Mouse (Mus musculus): ENCODE results near the gene Osr1. TPM values are rescaled to one million over a fixed set of nuclear protein-coding genes. Genes with fewer than 3 reads are reported as not detected.
A peak's percentile ranks its signal among the peaks of the same experiment; 100 is the strongest.

Gene Osr1
- polyA plus RNA-seq, 1 experiment, result 2.2 TPM

GRCm38 (mm10) chr12:9577610-9578009, 7.7 kb downstream of the Osr1 start:
- Histone ChIP-seq H3K27me3 (ENCODE audit: control insufficient read depth, insufficient read depth, insufficient read length) (no peaks in the 10 kb centered on the region), H3K79me2 (ENCODE audit: control insufficient read depth, insufficient read depth) (no peaks in the 10 kb centered on the region), H3K4me3 (ENCODE audit: insufficient read depth, poor library complexity, severe bottlenecking) (no peak overlapping the region), H3ac (ENCODE audit: control insufficient read depth, insufficient read length, low read depth) (no peak overlapping the region), H3K36me3 (ENCODE audit: control insufficient read depth, insufficient read depth) (no peaks in the 10 kb centered on the region), H3K79me3 (ENCODE audit: low read depth) (no peaks in the 10 kb centered on the region)
- no peak for TF ChIP-seq CTCF (IDR thresholded peaks at IDR 0.05; ENCODE audit: control insufficient read depth, insufficient read depth, insufficient read length)
- no peak for TF ChIP-seq MAX (IDR thresholded peaks at IDR 0.05)
- no peak for TF ChIP-seq MYOG (IDR thresholded peaks at IDR 0.05; ENCODE audit: control insufficient read depth, extremely low read depth, insufficient read length)
- no peak for TF ChIP-seq USF1 (IDR thresholded peaks at IDR 0.05; ENCODE audit: low read depth)
- TF ChIP-seq MYOD1 (IDR thresholded peaks at IDR 0.05; ENCODE audit: control insufficient read depth, insufficient read length, low read depth), result no peak
- TF ChIP-seq FOSL1 (IDR thresholded peaks at IDR 0.05; ENCODE audit: insufficient read depth, low read length, poor library complexity, severe bottlenecking), result no peak
- no peak for TF ChIP-seq CEBPB (IDR thresholded peaks at IDR 0.05; ENCODE audit: low read depth)

DNA sequence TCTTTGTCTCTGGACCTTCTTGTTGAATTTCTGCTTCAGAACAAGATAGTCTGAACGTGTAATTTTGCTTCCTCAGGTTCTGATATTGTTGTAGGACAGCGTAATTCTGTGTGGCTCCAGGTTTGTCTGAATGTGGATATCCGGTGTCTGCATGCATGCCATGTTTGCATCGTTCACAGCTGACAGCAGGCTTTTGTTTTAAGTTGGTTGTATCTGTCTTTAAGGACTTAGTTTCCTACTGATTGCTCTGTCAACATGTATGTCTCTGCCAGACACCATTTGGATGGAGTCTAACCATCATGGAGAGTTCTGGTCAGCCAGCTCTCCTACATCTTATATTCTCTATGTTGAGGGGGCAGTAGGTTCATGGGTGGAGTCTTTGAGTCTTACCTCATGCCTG, 8.7 kb downstream of the Osr1 start:
- no peaks in the 10 kb centered on the region for H3K79me3 ChIP-seq (ENCODE audit: low read depth)
- no peak overlapping the region for H3K4me3 ChIP-seq (ENCODE audit: insufficient read depth, poor library complexity, severe bottlenecking)
- no peak overlapping the region for H3ac ChIP-seq (ENCODE audit: control insufficient read depth, insufficient read length, low read depth)
- H3K27me3 ChIP-seq (ENCODE audit: control insufficient read depth, insufficient read depth, insufficient read length), result no peaks in the 10 kb centered on the region
- H3K79me2 ChIP-seq (ENCODE audit: control insufficient read depth, insufficient read depth), result no peaks in the 10 kb centered on the region
- no peaks in the 10 kb centered on the region for H3K36me3 ChIP-seq (ENCODE audit: control insufficient read depth, insufficient read depth)
- no peak for TF ChIP-seq MYOG (IDR thresholded peaks at IDR 0.05; ENCODE audit: control insufficient read depth, extremely low read depth, insufficient read length)
- no peak for TF ChIP-seq CEBPB (IDR thresholded peaks at IDR 0.05; ENCODE audit: low read depth)
- TF ChIP-seq CTCF (IDR thresholded peaks at IDR 0.05; ENCODE audit: control insufficient read depth, insufficient read depth, insufficient read length), result no peak
- TF ChIP-seq MYOD1 (IDR thresholded peaks at IDR 0.05; ENCODE audit: control insufficient read depth, insufficient read length, low read depth), result no peak
- no peak for TF ChIP-seq MAX (IDR thresholded peaks at IDR 0.05)
- no peak for TF ChIP-seq USF1 (IDR thresholded peaks at IDR 0.05; ENCODE audit: low read depth)
- no peak for TF ChIP-seq FOSL1 (IDR thresholded peaks at IDR 0.05; ENCODE audit: insufficient read depth, low read length, poor library complexity, severe bottlenecking)

- Histone ChIP-seq H3K36me3 (ENCODE audit: control insufficient read depth, insufficient read depth) (no peaks in the 10 kb centered on the region), H3K4me3 (ENCODE audit: insufficient read depth, poor library complexity, severe bottlenecking) (no peak overlapping the region), H3K79me2 (ENCODE audit: control insufficient read depth, insufficient read depth) (no peaks in the 10 kb centered on the region), H3ac (ENCODE audit: control insufficient read depth, insufficient read length, low read depth) (no peak overlapping the region), H3K27me3 (ENCODE audit: control insufficient read depth, insufficient read depth, insufficient read length) (no peaks in the 10 kb centered on the region), H3K79me3 (ENCODE audit: low read depth) (no peaks in the 10 kb centered on the region)
- TF ChIP-seq MYOD1 (IDR thresholded peaks at IDR 0.05; ENCODE audit: control insufficient read depth, insufficient read length, low read depth), result no peak
- TF ChIP-seq CTCF (IDR thresholded peaks at IDR 0.05; ENCODE audit: control insufficient read depth, insufficient read depth, insufficient read length), result no peak
Measured at GRCm38 (mm10) chr12:9579301-9580030, 9.6 kb downstream of the Osr1 start.

- no peak overlapping the region for H3K4me3 ChIP-seq (ENCODE audit: insufficient read depth, poor library complexity, severe bottlenecking)
- TF ChIP-seq CTCF (IDR thresholded peaks at IDR 0.05; ENCODE audit: control insufficient read depth, insufficient read depth, insufficient read length) (no peak), CEBPB (IDR thresholded peaks at IDR 0.05; ENCODE audit: low read depth) (no peak), MAX (IDR thresholded peaks at IDR 0.05) (no peak), FOSL1 (IDR thresholded peaks at IDR 0.05; ENCODE audit: insufficient read depth, low read length, poor library complexity, severe bottlenecking) (no peak), MYOD1 (IDR thresholded peaks at IDR 0.05; ENCODE audit: control insufficient read depth, insufficient read length, low read depth) (no peak)
- H3K36me3 ChIP-seq (ENCODE audit: control insufficient read depth, insufficient read depth), result no peaks in the 10 kb centered on the region
- peak overlapping the region; percentile 26 for H3ac ChIP-seq (ENCODE audit: control insufficient read depth, insufficient read length, low read depth)
- no peaks in the 10 kb centered on the region for H3K27me3 ChIP-seq (ENCODE audit: control insufficient read depth, insufficient read depth, insufficient read length)
- H3K79me3 ChIP-seq (ENCODE audit: low read depth), result no peaks in the 10 kb centered on the region
- no peaks in the 10 kb centered on the region for H3K79me2 ChIP-seq (ENCODE audit: control insufficient read depth, insufficient read depth)
Measured at GRCm38 (mm10) chr12:9580041-9580905, 10.4 kb downstream of the Osr1 start.

DNA sequence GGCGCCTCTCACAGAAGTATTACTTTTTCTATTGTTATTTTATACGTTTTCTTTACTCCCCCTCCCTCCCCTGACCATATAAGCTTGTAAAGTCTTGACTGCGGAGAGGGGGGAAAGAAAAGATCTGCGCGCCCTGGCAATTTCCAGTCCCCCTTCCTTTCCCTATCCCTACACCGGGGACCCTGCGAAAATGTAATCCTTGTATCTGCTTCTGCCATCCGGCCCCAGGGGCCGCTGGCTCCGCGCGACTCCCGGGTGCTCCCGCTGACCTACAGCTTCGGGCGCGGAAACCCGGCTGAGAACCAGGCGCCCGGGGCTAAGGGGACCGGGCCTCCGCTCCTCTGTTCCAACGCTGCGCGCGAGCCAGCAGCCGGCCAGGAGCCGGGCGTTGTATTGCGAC, 11.1 kb downstream of the Osr1 start:
- no peaks in the 10 kb centered on the region for H3K79me3 ChIP-seq (ENCODE audit: low read depth)
- no peaks in the 10 kb centered on the region for H3K27me3 ChIP-seq (ENCODE audit: control insufficient read depth, insufficient read depth, insufficient read length)
- H3ac ChIP-seq (ENCODE audit: control insufficient read depth, insufficient read length, low read depth), result peak overlapping the region; percentile 67
- no peaks in the 10 kb centered on the region for H3K79me2 ChIP-seq (ENCODE audit: control insufficient read depth, insufficient read depth)
- TF ChIP-seq MYOD1 (IDR thresholded peaks at IDR 0.05; ENCODE audit: control insufficient read depth, insufficient read length, low read depth) (no peak), CTCF (IDR thresholded peaks at IDR 0.05; ENCODE audit: control insufficient read depth, insufficient read depth, insufficient read length) (no peak), MYOG (IDR thresholded peaks at IDR 0.05; ENCODE audit: control insufficient read depth, extremely low read depth, insufficient read length) (no peak), MAX (IDR thresholded peaks at IDR 0.05) (no peak), USF1 (IDR thresholded peaks at IDR 0.05; ENCODE audit: low read depth) (no peak), FOSL1 (IDR thresholded peaks at IDR 0.05; ENCODE audit: insufficient read depth, low read length, poor library complexity, severe bottlenecking) (no peak), CEBPB (IDR thresholded peaks at IDR 0.05; ENCODE audit: low read depth) (no peak)
- H3K36me3 ChIP-seq (ENCODE audit: control insufficient read depth, insufficient read depth), result no peaks in the 10 kb centered on the region
- no peak overlapping the region for H3K4me3 ChIP-seq (ENCODE audit: insufficient read depth, poor library complexity, severe bottlenecking)
